ENCODE assay signal across 8 mouse cellular contexts in genomic region chr1:152556576-152557281, GRCm38 (mm10).
A peak's percentile ranks its signal among the peaks of the same experiment; 100 is the strongest.
DNase-seq lines count a peak whose midpoint lies in the region; ATAC-seq and TF ChIP-seq lines count a peak whose summit lies in the region.

No protein-coding gene starts in this region.

- H3K27ac ChIP-seq in cortical plate, adult 2 months (ENCODE audit: insufficient read depth, low read length): peak overlapping the region; percentile 10; the same call in 1 of the 2 replicates
- peak overlapping the region; percentile 97 for H3K27ac ChIP-seq in heart, embryonic 16.5 days (ENCODE audit: low read length)
- H3K27ac ChIP-seq in neural tube, embryonic 13.5 days (replicated peaks): peak overlapping the region; percentile 75

- H3K9ac ChIP-seq in heart, embryonic 16.5 days (ENCODE audit: low read length): peak overlapping the region; percentile 36; the same call in 1 of the 2 replicates
- no peak overlapping the region for H3K9ac ChIP-seq in neural tube, embryonic 13.5 days

- no peak for DNase-seq in frontal cortex, postnatal 36 days (ENCODE audit: low spot score in 2 of 2)
- DNase-seq in kidney, postnatal 25 days: peak; percentile 65 to 68
- no peak for DNase-seq in thymus, postnatal 10 days (ENCODE audit: low spot score in 2 of 2)

- no peak for TF ChIP-seq POLR2A in cortical plate, adult 2 months (IDR thresholded peaks at IDR 0.05; ENCODE audit: extremely low read depth, insufficient read depth, low read length)

- no peak overlapping the region for H3K4me3 ChIP-seq in cortical plate, adult 2 months (ENCODE audit: insufficient read depth, low read length)
- H3K4me3 ChIP-seq in heart, embryonic 16.5 days (ENCODE audit: low read length): no peak overlapping the region
- H3K4me3 ChIP-seq in neural tube, embryonic 13.5 days: no peak overlapping the region

- 15% methylated on average over 14 of the region's 14 CpGs for WGBS in heart, embryonic 16.5 days
- WGBS in neural tube, embryonic 13.5 days: 51% methylated on average over 14 of the region's 14 CpGs

- no peaks in the 10 kb centered on the region for H3K4me1 ChIP-seq in cortical plate, adult 2 months (ENCODE audit: control insufficient read depth, insufficient read depth, low read length)
- H3K4me1 ChIP-seq in heart, embryonic 16.5 days (ENCODE audit: control insufficient read depth, insufficient read depth, low read length): peaks cover 46% of the 10 kb centered on the region
- peaks cover 41% of the 10 kb centered on the region for H3K4me1 ChIP-seq in neural tube, embryonic 13.5 days (replicated peaks)

- 0 out of 2 replicates have a peak, but pooled peaks have one; percentile 18 for ATAC-seq in frontal cortex, adult (ENCODE audit: low TSS enrichment)
- ATAC-seq in heart, embryonic 16.5 days (replicated peaks; ENCODE audit: extremely low read depth, insufficient read depth, low FRiP score): peak; percentile 66
- peak; percentile 48; the same call in 1 of the 2 replicates for ATAC-seq in neural tube, embryonic 13.5 days (ENCODE audit: low read depth)
- no peak for ATAC-seq in CD4-positive, CD25-positive, alpha-beta regulatory T cell, adult 4 months

- H3K4me2 ChIP-seq in heart, embryonic 16.5 days (ENCODE audit: low read depth, low read length): peak overlapping the region; percentile 45
- H3K4me2 ChIP-seq in neural tube, embryonic 13.5 days: no peak overlapping the region

- no peak for TF ChIP-seq CTCF in cortical plate, adult 2 months (IDR thresholded peaks at IDR 0.05; ENCODE audit: extremely low read depth, insufficient read depth, low read length)

- no peaks in the 10 kb centered on the region for H3K9me3 ChIP-seq in heart, embryonic 16.5 days (replicated peaks; ENCODE audit: control insufficient read depth, low read length)
- no peaks in the 10 kb centered on the region for H3K9me3 ChIP-seq in neural tube, embryonic 13.5 days

- no peaks in the 10 kb centered on the region for H3K27me3 ChIP-seq in heart, embryonic 16.5 days (ENCODE audit: control insufficient read depth, insufficient read depth, low read length)
- H3K27me3 ChIP-seq in neural tube, embryonic 13.5 days: no peaks in the 10 kb centered on the region

- peaks cover 26% of the 10 kb centered on the region for H3K36me3 ChIP-seq in heart, embryonic 16.5 days (ENCODE audit: control insufficient read depth, insufficient read depth)
- H3K36me3 ChIP-seq in neural tube, embryonic 13.5 days: peaks cover 8% of the 10 kb centered on the region; the same call in 1 of the 2 replicates

Comparison
In these comparisons a context has a peak if more than half of its experiments do, and no peak if none do; other contexts are left out.
1. DNase-seq: peak in kidney, postnatal 25 days (2 of 2); none in frontal cortex, postnatal 36 days (0 of 2) and thymus, postnatal 10 days (0 of 2).
2. H3K27ac ChIP-seq: peak in every context shown above with its lines; median percentile 97 in heart, embryonic 16.5 days; 75 in neural tube, embryonic 13.5 days; 10 in cortical plate, adult 2 months.